Mouse (Mus musculus): ENCODE data around the gene Gm20458.

DNA sequence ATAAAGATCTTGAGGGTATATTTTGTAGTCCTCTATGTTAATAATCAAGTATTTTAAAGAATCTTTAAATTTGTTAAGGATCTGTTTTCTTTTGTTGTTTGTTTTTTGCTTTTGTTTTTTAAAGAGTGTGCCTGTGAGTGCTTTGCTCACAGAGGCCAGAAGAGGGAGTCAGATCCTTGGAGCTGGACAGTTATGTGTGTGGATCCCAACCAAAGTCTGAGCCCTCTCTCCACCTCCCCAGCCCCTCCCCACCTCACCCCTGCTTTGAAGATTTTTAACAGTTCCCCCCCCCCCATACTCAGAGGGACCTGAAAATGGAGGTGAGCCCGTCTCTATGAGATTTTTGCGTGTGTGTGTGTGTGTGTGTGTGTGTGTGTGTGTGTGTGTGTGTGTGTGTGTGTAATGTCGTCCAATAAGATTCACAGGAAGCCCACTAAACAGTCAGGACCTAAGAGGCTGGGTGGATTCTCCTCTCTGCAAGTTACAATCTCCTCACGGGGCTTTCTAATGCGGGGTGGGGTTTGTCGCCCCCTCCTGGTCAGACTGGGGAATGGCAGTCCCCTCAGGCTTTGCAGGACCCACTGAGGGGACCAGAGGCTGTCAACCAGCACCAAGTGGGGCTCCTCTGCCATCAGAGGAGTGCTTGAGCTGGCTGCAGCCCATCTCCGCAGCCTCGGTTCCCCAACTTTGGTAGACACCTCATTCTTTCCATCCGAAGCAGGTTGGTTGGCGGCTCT, 56.9 kb downstream of the Gm20458 start:
- TF ChIP-seq GATA1 (IDR thresholded peaks at IDR 0.05; ENCODE audit: low read length) (no peak), TAL1 (IDR thresholded peaks at IDR 0.05; ENCODE audit: low read length) (no peak)

Data from erythroblast, embryonic 14.5 days (primary cell).